Mouse (Mus musculus): Measurements from ENCODE around the gene Ykt6. TPM values are rescaled to one million over a fixed set of nuclear protein-coding genes. Genes with fewer than 3 reads are reported as not detected.

Gene Ykt6
- total and polyA plus RNA-seq, 3 experiments: 39.4 to 73.8 (median 70.9) TPM

Other genes with a start within 250 kb of the Ykt6 start
- 100 to 1,000 TPM; 137 to 178 TPM for gene Mrps24, start 240.0 kb upstream of the Ykt6 start, total RNA-seq (2021)
- gene Mrps24, start 240.0 kb upstream of the Ykt6 start, polyA plus RNA-seq (2012; rRNA removed): 740 and 796 TPM in 2 replicates
- gene Urgcp, start 193.3 kb upstream of the Ykt6 start, total RNA-seq (2021): 10 to 100 TPM; 63.8 to 65.2 TPM
- 30.6 and 34.0 TPM in 2 replicates for gene Urgcp, start 193.3 kb upstream of the Ykt6 start, polyA plus RNA-seq (2012; rRNA removed)
- gene Dbnl, start 167.2 kb upstream of the Ykt6 start, total RNA-seq (2021): 10 to 100 TPM; 66.6 to 79.3 TPM
- gene Dbnl, start 167.2 kb upstream of the Ykt6 start, polyA plus RNA-seq (2012; rRNA removed): 45.7 and 58.2 TPM in 2 replicates
- gene Pgam2, start 152.0 kb upstream of the Ykt6 start, total RNA-seq (2021): not detected
- not detected in 2 replicates for gene Pgam2, start 152.0 kb upstream of the Ykt6 start, polyA plus RNA-seq (2012; rRNA removed)
- gene Polm, start 117.7 kb upstream of the Ykt6 start, total RNA-seq (2021): 1 to 10 TPM; 5.6 to 7.6 TPM
- gene Polm, start 117.7 kb upstream of the Ykt6 start, polyA plus RNA-seq (2012; rRNA removed): 28.5 and 28.7 TPM in 2 replicates
- gene Aebp1, start 93.7 kb upstream of the Ykt6 start, total RNA-seq (2021): 100 to 1,000 TPM; 390 to 452 TPM
- gene Aebp1, start 93.7 kb upstream of the Ykt6 start, polyA plus RNA-seq (2012; rRNA removed): 526 and 692 TPM in 2 replicates
- 10 to 100 TPM; 38.1 to 51.8 TPM for gene Pold2, start 77.4 kb upstream of the Ykt6 start, total RNA-seq (2021)
- 192 and 223 TPM in 2 replicates for gene Pold2, start 77.4 kb upstream of the Ykt6 start, polyA plus RNA-seq (2012; rRNA removed)
- not detected for gene Myl7, start 56.9 kb upstream of the Ykt6 start, total RNA-seq (2021)
- 0.47 TPM in 1 of 2 replicates, not detected in the other for gene Myl7, start 56.9 kb upstream of the Ykt6 start, polyA plus RNA-seq (2012; rRNA removed)
- 1 to 10 TPM; 2.5 to 3.7 TPM for gene Gck, start 5.6 kb upstream of the Ykt6 start, total RNA-seq (2021)
- gene Gck, start 5.6 kb upstream of the Ykt6 start, polyA plus RNA-seq (2012; rRNA removed): 1.2 and 2.2 TPM in 2 replicates
- 10 to 100 TPM; 11.1 to 16.2 TPM for gene Camk2b, start 110.7 kb downstream of the Ykt6 start, total RNA-seq (2021)
- gene Camk2b, start 110.7 kb downstream of the Ykt6 start, polyA plus RNA-seq (2012; rRNA removed): 10.2 and 12.0 TPM in 2 replicates
- gene A730071L15Rik, start 244.3 kb downstream of the Ykt6 start, total RNA-seq (2021): under 1 TPM; 0.23 to 0.35 TPM
- not detected in 2 replicates for gene A730071L15Rik, start 244.3 kb downstream of the Ykt6 start, polyA plus RNA-seq (2012; rRNA removed)
- gene Nudcd3, start 244.7 kb downstream of the Ykt6 start, total RNA-seq (2021): 10 to 100 TPM; 51.3 to 69.0 TPM
- gene Nudcd3, start 244.7 kb downstream of the Ykt6 start, polyA plus RNA-seq (2012; rRNA removed): 34.2 and 37.5 TPM in 2 replicates